Comparison of ENCODE assay signal across 8 mouse cellular contexts in the genomic region with DNA sequence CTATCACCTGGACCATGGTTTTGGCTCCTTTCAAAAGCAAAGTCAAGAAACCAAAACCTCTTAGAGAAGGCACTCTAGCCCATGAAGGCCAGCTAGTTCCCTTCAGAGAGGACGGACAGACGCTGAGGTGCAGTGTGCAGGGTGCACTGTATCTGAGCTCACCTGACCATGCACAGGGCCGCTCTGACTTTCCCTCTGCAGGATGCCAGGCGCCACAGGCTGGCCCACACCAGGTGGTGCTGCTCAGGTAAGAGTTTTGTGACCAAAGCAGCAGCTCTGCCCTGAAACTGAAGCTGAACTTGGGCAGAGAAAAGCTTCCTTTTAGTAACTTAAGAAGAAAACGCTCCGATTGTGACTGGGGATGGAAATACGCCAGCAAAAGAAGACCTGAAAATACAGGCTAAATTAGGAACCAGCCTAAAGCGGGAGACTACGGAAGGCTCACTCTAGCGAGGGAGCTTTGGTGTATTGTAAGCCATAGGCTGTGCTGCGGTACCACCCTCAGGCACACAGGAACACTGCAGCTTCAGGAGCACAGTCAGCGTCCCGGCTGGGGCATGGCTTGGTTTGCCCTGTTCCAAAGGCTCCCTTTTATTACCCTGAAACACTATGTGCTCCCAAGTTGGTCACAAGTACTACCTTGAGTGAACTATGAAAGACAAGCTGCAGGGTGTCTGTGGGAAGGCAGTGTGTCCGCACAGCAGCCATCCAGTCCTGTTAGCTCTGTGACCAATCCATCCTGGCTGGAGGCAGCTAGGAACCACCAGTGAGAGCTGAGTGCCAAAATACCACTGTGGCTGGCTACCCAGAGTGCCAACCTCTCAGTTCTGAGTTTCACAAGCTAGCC. TPM values are rescaled to one million over a fixed set of nuclear protein-coding genes. Genes with fewer than 3 reads are reported as not detected.
DNase-seq lines count a peak whose midpoint lies in the region; ATAC-seq and TF ChIP-seq lines count a peak whose summit lies in the region.

No protein-coding gene starts in this region.

- peak; percentile 68; the same call in 1 of the 2 replicates for ATAC-seq in heart, embryonic 12.5 days (ENCODE audit: insufficient number of reproducible peaks, low FRiP score)
- ATAC-seq in kidney, postnatal 0 days (replicated peaks; ENCODE audit: low FRiP score, low read depth): peak; percentile 85; the same call in 1 of the 2 replicates
- ATAC-seq in liver, embryonic 11.5 days (replicated peaks; ENCODE audit: low FRiP score): peak; percentile 74; the same call in 1 of the 2 replicates

- peaks cover 5% of the 10 kb centered on the region for H3K4me1 ChIP-seq in heart, embryonic 12.5 days (replicated peaks)
- no peaks in the 10 kb centered on the region for H3K4me1 ChIP-seq in kidney, postnatal 0 days (replicated peaks; ENCODE audit: insufficient read depth, low read length)
- no peaks in the 10 kb centered on the region for H3K4me1 ChIP-seq in liver, embryonic 11.5 days (replicated peaks; ENCODE audit: control insufficient read depth, insufficient read depth, low read length)

- H3K9ac ChIP-seq in heart, embryonic 12.5 days: no peak overlapping the region
- H3K9ac ChIP-seq in kidney, postnatal 0 days (ENCODE audit: low read depth, low read length): no peak overlapping the region
- no peak overlapping the region for H3K9ac ChIP-seq in liver, embryonic 11.5 days (ENCODE audit: low read depth, low read length)

- H3K36me3 ChIP-seq in heart, embryonic 12.5 days: no peaks in the 10 kb centered on the region
- H3K36me3 ChIP-seq in kidney, postnatal 0 days (ENCODE audit: insufficient read depth, low read length): no peaks in the 10 kb centered on the region
- no peaks in the 10 kb centered on the region for H3K36me3 ChIP-seq in liver, embryonic 11.5 days (ENCODE audit: control insufficient read depth, insufficient read depth, low read length)

- no peak overlapping the region for H3K4me3 ChIP-seq in heart, embryonic 12.5 days
- no peak overlapping the region for H3K4me3 ChIP-seq in kidney, postnatal 0 days (replicated peaks; ENCODE audit: low read depth, low read length)
- H3K4me3 ChIP-seq in liver, embryonic 11.5 days (ENCODE audit: low read depth, low read length): no peak overlapping the region

- 23% methylated on average over 14 of the region's 14 CpGs for WGBS in heart, embryonic 12.5 days
- 21% methylated on average over 14 of the region's 14 CpGs for WGBS in kidney, postnatal 0 days
- WGBS in liver, embryonic 11.5 days: 26% methylated on average over 14 of the region's 14 CpGs

- no peak overlapping the region for H3K27ac ChIP-seq in heart, embryonic 12.5 days (ENCODE audit: poor library complexity, severe bottlenecking)
- no peak overlapping the region for H3K27ac ChIP-seq in kidney, postnatal 0 days
- H3K27ac ChIP-seq in liver, embryonic 11.5 days (ENCODE audit: low read depth, low read length): no peak overlapping the region

- H3K4me2 ChIP-seq in heart, embryonic 12.5 days: peak overlapping the region; percentile 53
- H3K4me2 ChIP-seq in kidney, postnatal 0 days (ENCODE audit: low read length): peak overlapping the region; percentile 36
- H3K4me2 ChIP-seq in liver, embryonic 11.5 days: peak overlapping the region; percentile 2; the same call in 1 of the 2 replicates

- peak; percentile 81 for TF ChIP-seq CTCF in kidney, postnatal 0 days (IDR thresholded peaks at IDR 0.05; ENCODE audit: low read depth)

- no peaks in the 10 kb centered on the region for H3K9me3 ChIP-seq in heart, embryonic 12.5 days (replicated peaks)
- no peaks in the 10 kb centered on the region for H3K9me3 ChIP-seq in kidney, postnatal 0 days (replicated peaks; ENCODE audit: low read length)
- H3K9me3 ChIP-seq in liver, embryonic 11.5 days (ENCODE audit: control insufficient read depth, low read length): no peaks in the 10 kb centered on the region

- DNase-seq in 416B (ENCODE audit: low read depth): peak; percentile 59
- DNase-seq in adipocyte (ENCODE audit: low spot score): peak; percentile 73
- DNase-seq in embryo, embryonic 11.5 days (ENCODE audit: low read depth, low spot score): peak; percentile 20
- peak; percentile 85 for DNase-seq in kidney, postnatal 0 days (ENCODE audit: low spot score)
- no peak for DNase-seq in liver, embryonic 11.5 days (ENCODE audit: low spot score)
- peak; percentile 62 for DNase-seq in naive thymus-derived CD4-positive, alpha-beta T cell, adult 2 months (ENCODE audit: low read depth)
- peak; percentile 61 for DNase-seq in testis, postnatal 10 days (ENCODE audit: low spot score)

- H3K27me3 ChIP-seq in heart, embryonic 12.5 days (replicated peaks): no peaks in the 10 kb centered on the region
- no peaks in the 10 kb centered on the region for H3K27me3 ChIP-seq in kidney, postnatal 0 days (ENCODE audit: insufficient read depth, low read length)
- H3K27me3 ChIP-seq in liver, embryonic 11.5 days (replicated peaks; ENCODE audit: control insufficient read depth, insufficient read depth, low read length): no peaks in the 10 kb centered on the region

RNA-seq across cellular contexts. Expression of gene Akap11, which starts 54.0 kb away (rescaled TPM):
- polyA plus RNA-seq in heart, embryonic 12.5 days (2016; fragmentation: Nextera tagmentation; extraction: Ambion mirVana): 20.0 and 20.7 TPM in 2 replicates
- 12.2 and 13.0 TPM in 2 replicates for polyA plus RNA-seq in kidney, postnatal 0 days (2015; fragmentation: Nextera tagmentation; extraction: Ambion mirVana)
- polyA plus RNA-seq in liver, embryonic 11.5 days (2014; fragmentation: Nextera tagmentation; extraction: Ambion mirVana): 10.0 and 10.1 TPM in 2 replicates

Comparison
In these comparisons a context has a peak if more than half of its experiments do, and no peak if none do; other contexts are left out.
1. H3K4me2 ChIP-seq: peak in every context shown above with its lines; median percentile 53 in heart, embryonic 12.5 days; 36 in kidney, postnatal 0 days; 2 in liver, embryonic 11.5 days.